Mouse (Mus musculus) heart, embryonic 11.5 days (tissue): Measurements from ENCODE around the gene Prmt8. TPM values are rescaled to one million over a fixed set of nuclear protein-coding genes. Genes with fewer than 3 reads are reported as not detected.

Experiments
- ATAC-seq: fragments of 200-750 bp; cut with Nextera tagmentation; replicated peaks from 2 replicates; pipeline ENCODE4 v1.8.0; 2017; ENCODE audit warnings: moderate library complexity; ENCODE audit not compliant: insufficient number of reproducible peaks, low FRiP score, low TSS enrichment
- H3K27ac ChIP-seq: fragments of 300-500 bp; sonication (generic); 2 replicates; pipeline ENCODE4 v1.5.1; 2014; ENCODE audit warnings: mild to moderate bottlenecking, low read depth, low read length
- H3K27me3 ChIP-seq: fragments of 300-500 bp; sonication (generic); 2 replicates; pipeline ENCODE4 v1.6.1; 2014; ENCODE audit warnings: mild to moderate bottlenecking, low read length, mixed read lengths; ENCODE audit not compliant: control insufficient read depth, insufficient read depth
- H3K36me3 ChIP-seq: fragments of 300-500 bp; sonication (generic); 2 replicates; pipeline ENCODE4 v1.6.1; 2014; ENCODE audit warnings: mild to moderate bottlenecking, low read length, moderate library complexity, mixed read lengths; ENCODE audit not compliant: control insufficient read depth, insufficient read depth
- H3K4me1 ChIP-seq: fragments of 300-500 bp; sonication (generic); 2 replicates; pipeline ENCODE4 v1.6.1; 2014; ENCODE audit warnings: low read length; ENCODE audit not compliant: control insufficient read depth, insufficient read depth
- H3K4me2 ChIP-seq: fragments of 300-500 bp; sonication (generic); 2 replicates; pipeline ENCODE4 v1.6.1; 2014; ENCODE audit warnings: mild to moderate bottlenecking, moderate library complexity
- H3K4me3 ChIP-seq: fragments of 300-500 bp; sonication (generic); 2 replicates; pipeline ENCODE4 v1.5.1; 2014; ENCODE audit warnings: low read depth, low read length
- H3K9ac ChIP-seq: fragments of 300-500 bp; sonication (generic); 2 replicates; pipeline ENCODE4 v1.6.1; 2014; ENCODE audit warnings: mild to moderate bottlenecking, low read depth, low read length, moderate library complexity
- H3K9me3 ChIP-seq: fragments of 300-500 bp; sonication (generic); replicated peaks from 2 replicates; pipeline ENCODE4 v1.6.1; 2016; ENCODE audit warnings: low read length; ENCODE audit not compliant: control insufficient read depth
- WGBS: fragments of 180-500 bp; shearing (Covaris S2); extraction: QIAGEN DNeasy Blood & Tissue Kit; methylation state at CpG from one replicate; pipeline ENCODE4 v1.1.7; 2014; ENCODE audit not compliant: insufficient replicate concordance; 5-methylcytosine and 5-hydroxymethylcytosine counted together
- polyA plus RNA-seq: library from polyadenylated mRNA; unstranded; fragments of >200 nt; fragmentation: Nextera tagmentation; extraction: Ambion mirVana; gene quantifications from 2 replicates; pipeline ENCODE4 v1.2.1, GENCODE M21; 2014

The Prmt8 gene
- polyA plus RNA-seq, 1 experiment from 2014 or later: 1.4 TPM

DNA sequence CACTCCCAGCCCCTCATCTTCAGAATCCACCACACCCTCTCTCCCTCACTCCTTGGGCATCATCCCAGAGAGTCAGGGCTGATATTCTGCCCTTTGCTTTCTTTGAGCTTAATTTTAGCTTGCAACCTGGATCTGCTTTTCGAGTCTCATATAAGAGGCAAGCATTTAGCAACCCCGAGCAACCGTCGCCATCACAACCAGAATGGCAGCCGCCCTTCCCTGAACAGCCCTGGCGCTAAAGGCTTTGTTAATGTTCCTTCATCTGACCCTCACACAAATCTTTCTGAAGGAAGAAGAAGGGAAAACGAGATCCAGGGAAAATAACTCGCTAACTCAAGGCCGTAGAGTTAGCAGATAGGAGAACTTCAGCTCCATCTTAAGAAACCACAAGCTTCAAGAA is 17.8 kb downstream of the Prmt8 start:
- 92% methylated on average over 9 of the region's 9 CpGs for WGBS
- Histone ChIP-seq H3K27me3 (no peaks in the 10 kb centered on the region), H3K36me3 (no peaks in the 10 kb centered on the region), H3K4me1 (peaks cover 19% of the 10 kb centered on the region), H3K4me2 (no peak overlapping the region), H3K27ac (no peak overlapping the region), H3K9me3 (no peaks in the 10 kb centered on the region), H3K9ac (no peak overlapping the region), H3K4me3 (no peak overlapping the region)
- ATAC-seq: no peak

GRCm38 (mm10) chr6:127748793-127749192 is 20.5 kb downstream of the Prmt8 start:
- no peak overlapping the region for H3K4me2 ChIP-seq
- WGBS: 81% methylated on average over 8 of the region's 8 CpGs
- H3K4me3 ChIP-seq: no peak overlapping the region
- no peak overlapping the region for H3K9ac ChIP-seq
- no peak overlapping the region for H3K27ac ChIP-seq
- ATAC-seq: no peak
- no peaks in the 10 kb centered on the region for H3K36me3 ChIP-seq
- H3K9me3 ChIP-seq: no peaks in the 10 kb centered on the region
- no peaks in the 10 kb centered on the region for H3K27me3 ChIP-seq
- H3K4me1 ChIP-seq: peaks cover 15% of the 10 kb centered on the region

DNA sequence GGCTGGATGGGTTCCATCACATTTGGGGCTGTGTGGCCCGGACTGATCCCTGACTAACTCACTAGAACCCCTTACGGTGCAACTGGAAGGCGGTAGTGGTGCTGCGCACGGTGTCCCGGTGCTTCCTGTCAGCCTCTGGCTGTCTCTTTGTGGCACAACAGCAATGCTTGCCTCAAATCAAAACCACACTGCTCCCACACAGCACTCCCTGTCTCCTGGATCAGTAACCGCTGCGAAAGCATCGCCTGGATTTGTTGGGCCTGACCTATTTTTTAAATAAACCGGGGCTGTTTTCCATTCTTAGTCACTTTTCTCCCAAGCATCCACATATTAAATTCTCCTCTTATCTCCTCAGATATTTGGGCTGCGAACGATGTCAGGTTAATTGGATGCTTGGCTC is 27.0 kb downstream of the Prmt8 start:
- 85% methylated on average over 12 of the region's 12 CpGs for WGBS
- no peak for ATAC-seq
- H3K4me3 ChIP-seq: no peak overlapping the region
- H3K4me1 ChIP-seq: peaks cover 5% of the 10 kb centered on the region; the same call in 1 of the 2 replicates
- H3K27me3 ChIP-seq: no peaks in the 10 kb centered on the region; the same call in 1 of the 2 replicates
- no peaks in the 10 kb centered on the region for H3K9me3 ChIP-seq
- H3K36me3 ChIP-seq: no peaks in the 10 kb centered on the region
- no peak overlapping the region for H3K4me2 ChIP-seq
- no peak overlapping the region for H3K27ac ChIP-seq
- no peak overlapping the region for H3K9ac ChIP-seq

- Histone ChIP-seq H3K27me3 (no peaks in the 10 kb centered on the region; the same call in 1 of the 2 replicates), H3K9ac (no peak overlapping the region)
- whole genome bisulfite sequencing: 82% methylated on average over 6 of the region's 6 CpGs
Observed at GRCm38 (mm10) chr6:127741162-127741561, 28.1 kb downstream of the Prmt8 start.

DNA sequence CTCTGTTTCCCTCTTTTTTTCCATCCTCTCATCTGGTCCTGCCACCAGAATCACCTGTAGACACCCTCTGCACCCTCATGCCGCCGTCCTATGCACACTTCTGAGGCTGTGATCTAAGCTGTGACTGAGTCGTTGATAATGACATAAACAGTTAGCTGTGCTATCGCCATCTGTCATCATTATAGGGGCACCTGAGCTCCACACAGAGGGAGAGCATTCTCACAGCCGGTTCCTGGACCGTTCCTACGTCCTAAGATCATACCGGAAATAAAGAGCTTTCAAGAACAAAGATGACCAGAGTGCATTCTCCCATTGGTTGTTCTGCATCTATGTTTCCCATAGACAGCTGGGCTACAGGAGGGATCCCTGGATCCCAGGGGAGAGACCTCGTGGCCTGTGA is 28.6 kb downstream of the Prmt8 start:
- peaks cover 5% of the 10 kb centered on the region for H3K4me1 ChIP-seq
- H3K27me3 ChIP-seq: no peaks in the 10 kb centered on the region; the same call in 1 of the 2 replicates
- no peak overlapping the region for H3K4me2 ChIP-seq
- H3K9ac ChIP-seq: no peak overlapping the region
- no peaks in the 10 kb centered on the region for H3K36me3 ChIP-seq
- no peak for ATAC-seq
- 68% methylated on average over 9 of the region's 9 CpGs for WGBS
- H3K9me3 ChIP-seq: no peaks in the 10 kb centered on the region
- H3K27ac ChIP-seq: no peak overlapping the region
- no peak overlapping the region for H3K4me3 ChIP-seq

More at GRCm38 (mm10) chr6:127741162-127741561, 28.1 kb downstream of the Prmt8 start:
- H3K4me3 ChIP-seq: no peak overlapping the region
- no peak overlapping the region for H3K4me2 ChIP-seq
- H3K36me3 ChIP-seq: no peaks in the 10 kb centered on the region
- peaks cover 5% of the 10 kb centered on the region; the same call in 1 of the 2 replicates for H3K4me1 ChIP-seq
- no peak for ATAC-seq
- H3K27ac ChIP-seq: no peak overlapping the region
- no peaks in the 10 kb centered on the region for H3K9me3 ChIP-seq

- H3K9ac ChIP-seq: no peak overlapping the region
- no peak overlapping the region for H3K27ac ChIP-seq
- 0 out of 2 replicates have a peak, but pooled peaks have one; percentile 26 for ATAC-seq
- H3K4me3 ChIP-seq: no peak overlapping the region
- 75% methylated on average over 5 of the region's 5 CpGs for WGBS
- no peaks in the 10 kb centered on the region for H3K36me3 ChIP-seq
- no peak overlapping the region for H3K4me2 ChIP-seq
- no peaks in the 10 kb centered on the region; the same call in 1 of the 2 replicates for H3K27me3 ChIP-seq
- peaks cover 10% of the 10 kb centered on the region for H3K4me1 ChIP-seq
- no peaks in the 10 kb centered on the region for H3K9me3 ChIP-seq
Observed at GRCm38 (mm10) chr6:127739921-127740320, 29.4 kb downstream of the Prmt8 start.

GRCm38 (mm10) chr6:127735130-127735981 is 33.9 kb downstream of the Prmt8 start:
- WGBS: 54% methylated on average over 13 of the region's 13 CpGs
- Histone ChIP-seq H3K9me3 (no peaks in the 10 kb centered on the region), H3K4me2 (0 out of 2 replicates have a peak overlapping the region, but pooled peaks have one; percentile 27), H3K36me3 (no peaks in the 10 kb centered on the region), H3K4me3 (no peak overlapping the region), H3K27me3 (no peaks in the 10 kb centered on the region; the same call in 1 of the 2 replicates), H3K9ac (peak overlapping the region; percentile 8; the same call in 1 of the 2 replicates), H3K4me1 (peaks cover 6% of the 10 kb centered on the region), H3K27ac (no peak overlapping the region)
- ATAC-seq: no peak

- Histone ChIP-seq H3K27ac (no peak overlapping the region), H3K4me1 (no peaks in the 10 kb centered on the region), H3K4me3 (no peak overlapping the region), H3K9me3 (no peaks in the 10 kb centered on the region), H3K4me2 (no peak overlapping the region), H3K27me3 (no peaks in the 10 kb centered on the region), H3K9ac (no peak overlapping the region), H3K36me3 (no peaks in the 10 kb centered on the region)
- WGBS: 53% methylated on average over 8 of the region's 8 CpGs
- no peak for ATAC-seq
Observed at GRCm38 (mm10) chr6:127723126-127723525, 46.1 kb downstream of the Prmt8 start.
